Mouse (Mus musculus): ENCODE results near the gene C1qtnf9.

- TF ChIP-seq CTCF (conservative IDR thresholded peaks at IDR 0.05; ENCODE audit: insufficient read depth, insufficient read length, low read depth, low read length) (no peak), POLR2A (IDR thresholded peaks at IDR 0.05; ENCODE audit: low read depth, low read length) (no peak)
Observed at GRCm38 (mm10) chr14:60779198-60779597, 11.3 kb downstream of the C1qtnf9 start.
